Mouse (Mus musculus) E14TG2a.4 (cell line): ENCODE data around the gene Mast4.
A peak's percentile ranks its signal among the peaks of the same experiment; 100 is the strongest.

Source experiments
- H3K27me3 ChIP-seq: 2 replicates; pipeline ENCODE4 v1.6.1; 2014; ENCODE audit warnings: low read length, control low read depth; ENCODE audit not compliant: insufficient read depth
- H3K36me3 ChIP-seq: 2 replicates; pipeline ENCODE4 v1.6.1; 2014; ENCODE audit warnings: low read length, control low read depth; ENCODE audit not compliant: insufficient read depth
- H3K4me1 ChIP-seq: replicated peaks from 2 replicates; pipeline ENCODE4 v1.6.1; 2014; ENCODE audit warnings: low read depth, low read length, control low read depth
- H3K4me3 ChIP-seq: replicated peaks from 2 replicates; pipeline ENCODE4 v1.5.1; 2014; ENCODE audit warnings: mild to moderate bottlenecking, low read length
- H3K9me3 ChIP-seq: 2 replicates; pipeline ENCODE4 v1.6.1; 2014; ENCODE audit warnings: low read length, control low read depth
- CTCF ChIP-seq: conservative IDR thresholded peaks from 2 replicates; pipeline ENCODE4 v1.5.1; 2014; ENCODE audit warnings: low read length
- NANOG ChIP-seq: IDR thresholded peaks from 2 replicates; pipeline ENCODE4 v1.6.1; 2014; ENCODE audit warnings: borderline replicate concordance, low read length, mixed read lengths
- POU5F1 ChIP-seq: IDR thresholded peaks from 2 replicates; pipeline ENCODE4 v1.6.1; 2014; ENCODE audit warnings: low read length, borderline replicate concordance

The Mast4 gene

GRCm38 (mm10) chr13:103121796-103122792 is 212.2 kb downstream of the Mast4 start:
- TF ChIP-seq NANOG (no peak), POU5F1 (no peak)
- no peaks in the 10 kb centered on the region for H3K27me3 ChIP-seq
- H3K9me3 ChIP-seq, result 0 out of 2 replicates have a peak, but pooled peaks cover 8% of the 10 kb centered on the region
- H3K36me3 ChIP-seq, result no peaks in the 10 kb centered on the region
- H3K4me1 ChIP-seq, result no peaks in the 10 kb centered on the region
- H3K4me3 ChIP-seq, result no peak overlapping the region

GRCm38 (mm10) chr13:103120669-103121131 is 213.6 kb downstream of the Mast4 start:
- no peaks in the 10 kb centered on the region for H3K27me3 ChIP-seq
- no peaks in the 10 kb centered on the region for H3K36me3 ChIP-seq
- TF ChIP-seq CTCF (peak; percentile 4; the same call in 1 of the 2 replicates), NANOG (no peak)
- no peaks in the 10 kb centered on the region for H3K4me1 ChIP-seq
- H3K4me3 ChIP-seq, result no peak overlapping the region
- H3K9me3 ChIP-seq, result 0 out of 2 replicates have a peak, but pooled peaks cover 8% of the 10 kb centered on the region

- Histone ChIP-seq H3K36me3 (no peaks in the 10 kb centered on the region), H3K27me3 (no peaks in the 10 kb centered on the region), H3K4me1 (no peaks in the 10 kb centered on the region), H3K9me3 (0 out of 2 replicates have a peak, but pooled peaks cover 8% of the 10 kb centered on the region), H3K4me3 (no peak overlapping the region)
- no peak for TF ChIP-seq NANOG
- no peak for TF ChIP-seq CTCF
- no peak for TF ChIP-seq POU5F1
Observed at GRCm38 (mm10) chr13:103119728-103120127, 214.6 kb downstream of the Mast4 start.

- Histone ChIP-seq H3K27me3 (no peaks in the 10 kb centered on the region), H3K9me3 (0 out of 2 replicates have a peak, but pooled peaks cover 8% of the 10 kb centered on the region), H3K36me3 (no peaks in the 10 kb centered on the region), H3K4me3 (no peak overlapping the region), H3K4me1 (no peaks in the 10 kb centered on the region)
- TF ChIP-seq POU5F1 (no peak), CTCF (no peak), NANOG (no peak)
Observed at GRCm38 (mm10) chr13:103115116-103115515, 219.2 kb downstream of the Mast4 start.

- Histone ChIP-seq H3K9me3 (0 out of 2 replicates have a peak, but pooled peaks cover 8% of the 10 kb centered on the region), H3K27me3 (no peaks in the 10 kb centered on the region), H3K4me3 (no peak overlapping the region), H3K4me1 (no peaks in the 10 kb centered on the region), H3K36me3 (no peaks in the 10 kb centered on the region)
- TF ChIP-seq POU5F1 (no peak), NANOG (no peak), CTCF (no peak)
Observed at GRCm38 (mm10) chr13:103114274-103114673, 220.0 kb downstream of the Mast4 start.

- Histone ChIP-seq H3K36me3 (no peaks in the 10 kb centered on the region), H3K4me3 (no peak overlapping the region), H3K9me3 (peaks cover 7% of the 10 kb centered on the region), H3K4me1 (no peaks in the 10 kb centered on the region), H3K27me3 (no peaks in the 10 kb centered on the region)
- TF ChIP-seq CTCF (peak; percentile 62), NANOG (no peak)
Observed at GRCm38 (mm10) chr13:103109872-103110271, 224.4 kb downstream of the Mast4 start.

- no peak overlapping the region for H3K4me3 ChIP-seq
- no peaks in the 10 kb centered on the region for H3K36me3 ChIP-seq
- TF ChIP-seq NANOG, result no peak
- TF ChIP-seq CTCF, result no peak
- no peak for TF ChIP-seq POU5F1
- peaks cover 29% of the 10 kb centered on the region for H3K9me3 ChIP-seq
- H3K27me3 ChIP-seq, result no peaks in the 10 kb centered on the region
- H3K4me1 ChIP-seq, result no peaks in the 10 kb centered on the region
Observed at GRCm38 (mm10) chr13:103107362-103107761, 226.9 kb downstream of the Mast4 start.

GRCm38 (mm10) chr13:103102598-103102997 is 231.7 kb downstream of the Mast4 start:
- TF ChIP-seq CTCF, result no peak
- TF ChIP-seq NANOG, result no peak
- no peak for TF ChIP-seq POU5F1
- H3K4me3 ChIP-seq, result no peak overlapping the region
- H3K9me3 ChIP-seq, result peaks cover 51% of the 10 kb centered on the region
- peaks cover 6% of the 10 kb centered on the region for H3K27me3 ChIP-seq
- H3K36me3 ChIP-seq, result no peaks in the 10 kb centered on the region
- no peaks in the 10 kb centered on the region for H3K4me1 ChIP-seq
